Mouse (Mus musculus) hindbrain, embryonic 11.5 days (tissue): ENCODE data around the gene Gm21761. TPM values are rescaled to one million over a fixed set of nuclear protein-coding genes. Genes with fewer than 3 reads are reported as not detected.

Experiments
- polyA plus RNA-seq: library from polyadenylated mRNA; unstranded; fragments of >200 nt; fragmentation: Nextera tagmentation; extraction: Ambion mirVana; gene quantifications from 2 replicates; pipeline ENCODE4 v1.2.1, GENCODE M21; 2014

Gm21761 gene
- polyA plus RNA-seq, 1 experiment from 2014 or later = not detected

Other genes with a start within 250 kb of the Gm21761 start
- 493 and 527 TPM in 2 replicates for gene Hmgcs1, start 238.9 kb downstream of the Gm21761 start, polyA plus RNA-seq
- gene Nim1k, start 173.4 kb downstream of the Gm21761 start, polyA plus RNA-seq = 1.0 and 2.1 TPM in 2 replicates
- 44.1 and 45.9 TPM in 2 replicates for gene Zfp131, start 138.4 kb downstream of the Gm21761 start, polyA plus RNA-seq
- not detected in 2 replicates for gene AF067063, start 99.1 kb downstream of the Gm21761 start, polyA plus RNA-seq
- not detected in 2 replicates for gene D13Ertd608e, start 93.3 kb downstream of the Gm21761 start, polyA plus RNA-seq
- gene Tcstv1, start 34.5 kb downstream of the Gm21761 start, polyA plus RNA-seq = not detected in 2 replicates
- gene B020031M17Rik, start 21.5 kb upstream of the Gm21761 start, polyA plus RNA-seq = not detected in 2 replicates
- not detected in 2 replicates for gene Gm36079, start 97.7 kb upstream of the Gm21761 start, polyA plus RNA-seq
- not detected in 2 replicates for gene Gm21188, start 122.9 kb upstream of the Gm21761 start, polyA plus RNA-seq
- gene Gm20767, start 211.0 kb upstream of the Gm21761 start, polyA plus RNA-seq = not detected in 2 replicates
- gene Gm21818, start 243.2 kb upstream of the Gm21761 start, polyA plus RNA-seq = not detected in 2 replicates